Mouse (Mus musculus): ENCODE results near the gene Aven. TPM values are rescaled to one million over a fixed set of nuclear protein-coding genes. Genes with fewer than 3 reads are reported as not detected.

The Aven gene
- total and polyA plus RNA-seq, 2 experiments from 2014 or later = 2.6 to 5.2 TPM

GRCm38 (mm10) chr2:112632536-112632935, 139.8 kb downstream of the Aven start:
- ATAC-seq (ENCODE audit: insufficient read depth, low read depth) (no peak), DNase-seq (ENCODE audit: low spot score) (no peak)
- H3K27me3 ChIP-seq (ENCODE audit: control insufficient read depth, insufficient read depth, low read length) = no peaks in the 10 kb centered on the region
- peaks cover 11% of the 10 kb centered on the region; the same call in 1 of the 2 replicates for H3K36me3 ChIP-seq (replicated peaks; ENCODE audit: control insufficient read depth, insufficient read depth, low read length)
- WGBS = 87% methylated on average over 9 of the region's 9 CpGs
- no peak overlapping the region for H3K4me2 ChIP-seq (ENCODE audit: low read depth, low read length)
- H3K9me3 ChIP-seq (replicated peaks; ENCODE audit: control insufficient read depth, low read length) = no peaks in the 10 kb centered on the region
- H3K4me1 ChIP-seq (ENCODE audit: control insufficient read depth, insufficient read depth) = peaks cover 9% of the 10 kb centered on the region
- H3K4me3 ChIP-seq (ENCODE audit: low read depth, low read length) = no peak overlapping the region
- H3K27ac ChIP-seq (ENCODE audit: low read depth) = no peak overlapping the region
- H3K9ac ChIP-seq (replicated peaks; ENCODE audit: low read depth, low read length) = no peak overlapping the region
- TF ChIP-seq CTCF (IDR thresholded peaks at IDR 0.05; ENCODE audit: low read depth) (no peak), EP300 (IDR thresholded peaks at IDR 0.05; ENCODE audit: low read depth) (no peak)

GRCm38 (mm10) chr2:112637206-112637605, 144.4 kb downstream of the Aven start:
- Histone ChIP-seq H3K9ac (replicated peaks; ENCODE audit: low read depth, low read length) (no peak overlapping the region), H3K27me3 (ENCODE audit: control insufficient read depth, insufficient read depth, low read length) (no peaks in the 10 kb centered on the region), H3K4me2 (ENCODE audit: low read depth, low read length) (no peak overlapping the region), H3K4me1 (ENCODE audit: control insufficient read depth, insufficient read depth) (peaks cover 12% of the 10 kb centered on the region), H3K4me3 (ENCODE audit: low read depth, low read length) (no peak overlapping the region), H3K36me3 (replicated peaks; ENCODE audit: control insufficient read depth, insufficient read depth, low read length) (no peaks in the 10 kb centered on the region), H3K9me3 (replicated peaks; ENCODE audit: control insufficient read depth, low read length) (no peaks in the 10 kb centered on the region), H3K27ac (ENCODE audit: low read depth) (peak overlapping the region; percentile 84)
- ATAC-seq (ENCODE audit: insufficient read depth, low read depth) = peak; percentile 86
- DNase-seq (ENCODE audit: low spot score) = peak; percentile 87
- TF ChIP-seq EP300 (IDR thresholded peaks at IDR 0.05; ENCODE audit: low read depth) (no peak), CTCF (IDR thresholded peaks at IDR 0.05; ENCODE audit: low read depth) (no peak)
- 30% methylated on average over 5 of the region's 5 CpGs for WGBS

GRCm38 (mm10) chr2:112653836-112654235, 161.1 kb downstream of the Aven start:
- Histone ChIP-seq H3K36me3 (replicated peaks; ENCODE audit: control insufficient read depth, insufficient read depth, low read length) (no peaks in the 10 kb centered on the region), H3K27me3 (ENCODE audit: control insufficient read depth, insufficient read depth, low read length) (no peaks in the 10 kb centered on the region), H3K9ac (replicated peaks; ENCODE audit: low read depth, low read length) (no peak overlapping the region), H3K4me1 (ENCODE audit: control insufficient read depth, insufficient read depth) (peaks cover 8% of the 10 kb centered on the region; the same call in 1 of the 2 replicates), H3K4me3 (ENCODE audit: low read depth, low read length) (no peak overlapping the region), H3K4me2 (ENCODE audit: low read depth, low read length) (no peak overlapping the region), H3K9me3 (replicated peaks; ENCODE audit: control insufficient read depth, low read length) (no peaks in the 10 kb centered on the region), H3K27ac (ENCODE audit: low read depth) (no peak overlapping the region)
- TF ChIP-seq CTCF (IDR thresholded peaks at IDR 0.05; ENCODE audit: low read depth) = no peak
- no peak for TF ChIP-seq EP300 (IDR thresholded peaks at IDR 0.05; ENCODE audit: low read depth)
- ATAC-seq (ENCODE audit: insufficient read depth, low read depth) = no peak
- WGBS = 54% methylated on average over 3 of the region's 3 CpGs
- no peak for DNase-seq (ENCODE audit: low spot score)

- Histone ChIP-seq H3K9me3 (replicated peaks; ENCODE audit: control insufficient read depth, low read length) (no peaks in the 10 kb centered on the region), H3K27me3 (ENCODE audit: control insufficient read depth, insufficient read depth, low read length) (no peaks in the 10 kb centered on the region), H3K9ac (replicated peaks; ENCODE audit: low read depth, low read length) (no peak overlapping the region), H3K27ac (ENCODE audit: low read depth) (no peak overlapping the region), H3K4me3 (ENCODE audit: low read depth, low read length) (no peak overlapping the region), H3K4me1 (ENCODE audit: control insufficient read depth, insufficient read depth) (no peaks in the 10 kb centered on the region; the same call in 1 of the 2 replicates), H3K4me2 (ENCODE audit: low read depth, low read length) (no peak overlapping the region), H3K36me3 (replicated peaks; ENCODE audit: control insufficient read depth, insufficient read depth, low read length) (no peaks in the 10 kb centered on the region)
- TF ChIP-seq EP300 (IDR thresholded peaks at IDR 0.05; ENCODE audit: low read depth) = no peak
- no peak for TF ChIP-seq CTCF (IDR thresholded peaks at IDR 0.05; ENCODE audit: low read depth)
- 57% methylated on average over 5 of the region's 5 CpGs for WGBS
- ATAC-seq (ENCODE audit: insufficient read depth, low read depth) = no peak
- DNase-seq (ENCODE audit: low spot score) = no peak
These were observed 163.4 kb downstream of the Aven start for GRCm38 (mm10) chr2:112656131-112656530.

- Histone ChIP-seq H3K9ac (replicated peaks; ENCODE audit: low read depth, low read length) (no peak overlapping the region), H3K27me3 (ENCODE audit: control insufficient read depth, insufficient read depth, low read length) (no peaks in the 10 kb centered on the region)
- 44% methylated on average over 3 of the region's 3 CpGs for WGBS
These were observed 176.7 kb downstream of the Aven start for GRCm38 (mm10) chr2:112669461-112669860.

GRCm38 (mm10) chr2:112676175-112676574, 183.4 kb downstream of the Aven start:
- ATAC-seq (ENCODE audit: insufficient read depth, low read depth) (no peak), DNase-seq (ENCODE audit: low spot score) (no peak)
- 74% methylated on average over 2 of the region's 2 CpGs for WGBS
- no peak for TF ChIP-seq CTCF (IDR thresholded peaks at IDR 0.05; ENCODE audit: low read depth)
- no peak for TF ChIP-seq EP300 (IDR thresholded peaks at IDR 0.05; ENCODE audit: low read depth)
- Histone ChIP-seq H3K4me1 (ENCODE audit: control insufficient read depth, insufficient read depth) (no peaks in the 10 kb centered on the region), H3K9ac (replicated peaks; ENCODE audit: low read depth, low read length) (no peak overlapping the region), H3K27ac (ENCODE audit: low read depth) (no peak overlapping the region), H3K9me3 (replicated peaks; ENCODE audit: control insufficient read depth, low read length) (no peaks in the 10 kb centered on the region), H3K36me3 (replicated peaks; ENCODE audit: control insufficient read depth, insufficient read depth, low read length) (no peaks in the 10 kb centered on the region), H3K27me3 (ENCODE audit: control insufficient read depth, insufficient read depth, low read length) (no peaks in the 10 kb centered on the region), H3K4me3 (ENCODE audit: low read depth, low read length) (no peak overlapping the region), H3K4me2 (ENCODE audit: low read depth, low read length) (no peak overlapping the region)

More at GRCm38 (mm10) chr2:112669461-112669860, 176.7 kb downstream of the Aven start:
- Histone ChIP-seq H3K9me3 (replicated peaks; ENCODE audit: control insufficient read depth, low read length) (no peaks in the 10 kb centered on the region), H3K36me3 (replicated peaks; ENCODE audit: control insufficient read depth, insufficient read depth, low read length) (no peaks in the 10 kb centered on the region), H3K4me3 (ENCODE audit: low read depth, low read length) (no peak overlapping the region), H3K4me2 (ENCODE audit: low read depth, low read length) (no peak overlapping the region), H3K4me1 (ENCODE audit: control insufficient read depth, insufficient read depth) (no peaks in the 10 kb centered on the region), H3K27ac (ENCODE audit: low read depth) (no peak overlapping the region)
- ATAC-seq (ENCODE audit: insufficient read depth, low read depth) = no peak
- peak; percentile 14 for DNase-seq (ENCODE audit: low spot score)
- no peak for TF ChIP-seq EP300 (IDR thresholded peaks at IDR 0.05; ENCODE audit: low read depth)
- no peak for TF ChIP-seq CTCF (IDR thresholded peaks at IDR 0.05; ENCODE audit: low read depth)

Data from heart, postnatal 0 days (tissue).